Mouse (Mus musculus): Measurements from ENCODE around the gene Rabggtb. TPM values are rescaled to one million over a fixed set of nuclear protein-coding genes. Genes with fewer than 3 reads are reported as not detected.

Gene Rabggtb
- polyA plus RNA-seq, 1 experiment = 46.5 TPM

GRCm38 (mm10) chr3:153921147-153921910, 8.5 kb upstream of the Rabggtb start:
- Histone ChIP-seq H3K4me3 (ENCODE audit: insufficient read depth, low read length) (no peak overlapping the region), H3K4me1 (ENCODE audit: control insufficient read depth, insufficient read depth, low read length) (peaks cover 7% of the 10 kb centered on the region), H3K27ac (ENCODE audit: insufficient read depth, low read depth, low read length) (no peak overlapping the region)
- TF ChIP-seq CTCF (IDR thresholded peaks at IDR 0.05; ENCODE audit: low read depth, low read length) = no peak
- no peak for TF ChIP-seq POLR2A (IDR thresholded peaks at IDR 0.05; ENCODE audit: borderline replicate concordance, low read depth, low read length)

GRCm38 (mm10) chr3:153917200-153917599, 4.4 kb upstream of the Rabggtb start:
- Histone ChIP-seq H3K27ac (ENCODE audit: insufficient read depth, low read depth, low read length) (peak overlapping the region; percentile 31), H3K4me3 (ENCODE audit: insufficient read depth, low read length) (no peak overlapping the region), H3K4me1 (ENCODE audit: control insufficient read depth, insufficient read depth, low read length) (peaks cover 12% of the 10 kb centered on the region)
- no peak for TF ChIP-seq POLR2A (IDR thresholded peaks at IDR 0.05; ENCODE audit: borderline replicate concordance, low read depth, low read length)
- no peak for TF ChIP-seq CTCF (IDR thresholded peaks at IDR 0.05; ENCODE audit: low read depth, low read length)

GRCm38 (mm10) chr3:153913510-153914243, 868 bp upstream of the Rabggtb start:
- no peak for TF ChIP-seq CTCF (IDR thresholded peaks at IDR 0.05; ENCODE audit: low read depth, low read length)
- TF ChIP-seq POLR2A (IDR thresholded peaks at IDR 0.05; ENCODE audit: borderline replicate concordance, low read depth, low read length) = no peak
- Histone ChIP-seq H3K4me1 (ENCODE audit: control insufficient read depth, insufficient read depth, low read length) (peaks cover 32% of the 10 kb centered on the region), H3K27ac (ENCODE audit: insufficient read depth, low read depth, low read length) (peak overlapping the region; percentile 85; the same call in 1 of the 2 replicates), H3K4me3 (ENCODE audit: insufficient read depth, low read length) (peak overlapping the region; percentile 75; the same call in 1 of the 2 replicates)

GRCm38 (mm10) chr3:153911882-153912440, 848 bp downstream of the Rabggtb start:
- TF ChIP-seq POLR2A (IDR thresholded peaks at IDR 0.05; ENCODE audit: borderline replicate concordance, low read depth, low read length) (no peak), CTCF (IDR thresholded peaks at IDR 0.05; ENCODE audit: low read depth, low read length) (no peak)
- Histone ChIP-seq H3K27ac (ENCODE audit: insufficient read depth, low read depth, low read length) (peak overlapping the region; percentile 83), H3K4me3 (ENCODE audit: insufficient read depth, low read length) (peak overlapping the region; percentile 94), H3K4me1 (ENCODE audit: control insufficient read depth, insufficient read depth, low read length) (peaks cover 29% of the 10 kb centered on the region)

- H3K4me3 ChIP-seq (ENCODE audit: insufficient read depth, low read length) = peak overlapping the region; percentile 94
- peak overlapping the region; percentile 83 for H3K27ac ChIP-seq (ENCODE audit: insufficient read depth, low read depth, low read length)
- peaks cover 26% of the 10 kb centered on the region for H3K4me1 ChIP-seq (ENCODE audit: control insufficient read depth, insufficient read depth, low read length)
- TF ChIP-seq CTCF (IDR thresholded peaks at IDR 0.05; ENCODE audit: low read depth, low read length) (no peak), POLR2A (IDR thresholded peaks at IDR 0.05; ENCODE audit: borderline replicate concordance, low read depth, low read length) (no peak)
Observed at GRCm38 (mm10) chr3:153911197-153911881, 1.5 kb downstream of the Rabggtb start.

GRCm38 (mm10) chr3:153910489-153910888, 2.3 kb downstream of the Rabggtb start:
- Histone ChIP-seq H3K4me1 (ENCODE audit: control insufficient read depth, insufficient read depth, low read length) (peaks cover 26% of the 10 kb centered on the region), H3K4me3 (ENCODE audit: insufficient read depth, low read length) (peak overlapping the region; percentile 94), H3K27ac (ENCODE audit: insufficient read depth, low read depth, low read length) (no peak overlapping the region)
- TF ChIP-seq POLR2A (IDR thresholded peaks at IDR 0.05; ENCODE audit: borderline replicate concordance, low read depth, low read length) = no peak
- TF ChIP-seq CTCF (IDR thresholded peaks at IDR 0.05; ENCODE audit: low read depth, low read length) = no peak

GRCm38 (mm10) chr3:153908919-153909318, 3.9 kb downstream of the Rabggtb start:
- H3K4me1 ChIP-seq (ENCODE audit: control insufficient read depth, insufficient read depth, low read length) = peaks cover 25% of the 10 kb centered on the region
- TF ChIP-seq CTCF (IDR thresholded peaks at IDR 0.05; ENCODE audit: low read depth, low read length) = no peak
- H3K27ac ChIP-seq (ENCODE audit: insufficient read depth, low read depth, low read length) = no peak overlapping the region
- H3K4me3 ChIP-seq (ENCODE audit: insufficient read depth, low read length) = no peak overlapping the region

GRCm38 (mm10) chr3:153906136-153906871, 6.5 kb downstream of the Rabggtb start, which contains the start of gene Msh4:
Msh4 (minus strand) TSS chr3:153906138.
- H3K4me1 ChIP-seq (ENCODE audit: control insufficient read depth, insufficient read depth, low read length) = peaks cover 23% of the 10 kb centered on the region
- no peak within 1 kb of the TSS for H3K27ac ChIP-seq (ENCODE audit: insufficient read depth, low read depth, low read length)
- H3K4me3 ChIP-seq (ENCODE audit: insufficient read depth, low read length) = no peak within 1 kb of the TSS
- TF ChIP-seq POLR2A (IDR thresholded peaks at IDR 0.05; ENCODE audit: borderline replicate concordance, low read depth, low read length) = no peak
- no peak for TF ChIP-seq CTCF (IDR thresholded peaks at IDR 0.05; ENCODE audit: low read depth, low read length)
